Mouse (Mus musculus) cerebellum, postnatal 14 days (tissue): ENCODE data around the gene Rapgef5.
A peak's percentile ranks its signal among the peaks of the same experiment; 100 is the strongest.

Experiments
- DNase-seq, 2 experiments: peaks; one replicate each; pipeline ENCODE4 v3.0.0; 2021; ENCODE audit warnings: mixed read lengths in 2 of 2

Rapgef5 gene

GRCm38 (mm10) chr12:117678916-117679315, 162.6 kb downstream of the Rapgef5 start:
- no peak for DNase-seq

GRCm38 (mm10) chr12:117679795-117680194, 163.5 kb downstream of the Rapgef5 start:
- no peak for DNase-seq

- no peak for DNase-seq
Observed at GRCm38 (mm10) chr12:117681273-117681672, 165.0 kb downstream of the Rapgef5 start.

- no peak for DNase-seq
Observed at GRCm38 (mm10) chr12:117683377-117683776, 167.1 kb downstream of the Rapgef5 start.

- no peak for DNase-seq
Observed at GRCm38 (mm10) chr12:117683984-117684383, 167.7 kb downstream of the Rapgef5 start.

GRCm38 (mm10) chr12:117684788-117685187, 168.5 kb downstream of the Rapgef5 start:
- no peak for DNase-seq

GRCm38 (mm10) chr12:117685336-117685735, 169.1 kb downstream of the Rapgef5 start:
- DNase-seq: no peak

- no peak for DNase-seq
Observed at GRCm38 (mm10) chr12:117686732-117687131, 170.5 kb downstream of the Rapgef5 start.

- peak; percentile 71 to 72 for DNase-seq
Observed at GRCm38 (mm10) chr12:117688655-117689548, 172.6 kb downstream of the Rapgef5 start.

- DNase-seq: no peak
Observed at GRCm38 (mm10) chr12:117691336-117691735, 175.1 kb downstream of the Rapgef5 start.

- DNase-seq: no peak
Observed at GRCm38 (mm10) chr12:117692775-117693174, 176.5 kb downstream of the Rapgef5 start.

- no peak for DNase-seq
Observed at GRCm38 (mm10) chr12:117699950-117700665, 183.8 kb downstream of the Rapgef5 start.

GRCm38 (mm10) chr12:117700927-117701326, 184.6 kb downstream of the Rapgef5 start:
- no peak for DNase-seq

- DNase-seq: no peak
Observed at GRCm38 (mm10) chr12:117702291-117702690, 186.0 kb downstream of the Rapgef5 start.

GRCm38 (mm10) chr12:117702928-117703327, 186.6 kb downstream of the Rapgef5 start:
- DNase-seq: no peak

GRCm38 (mm10) chr12:117703413-117703812, 187.1 kb downstream of the Rapgef5 start:
- no peak for DNase-seq

- no peak for DNase-seq
Observed at GRCm38 (mm10) chr12:117705308-117705707, 189.0 kb downstream of the Rapgef5 start.

GRCm38 (mm10) chr12:117709280-117709679, 193.0 kb downstream of the Rapgef5 start:
- no peak for DNase-seq

- DNase-seq: no peak
Observed at GRCm38 (mm10) chr12:117712474-117712873, 196.2 kb downstream of the Rapgef5 start.

- no peak for DNase-seq
Observed at GRCm38 (mm10) chr12:117713616-117714015, 197.3 kb downstream of the Rapgef5 start.

GRCm38 (mm10) chr12:117720794-117721747, 204.8 kb downstream of the Rapgef5 start:
- DNase-seq: no peak

GRCm38 (mm10) chr12:117721748-117722150, 205.5 kb downstream of the Rapgef5 start:
- DNase-seq: no peak

- DNase-seq: no peak
Observed at GRCm38 (mm10) chr12:117725011-117725410, 208.7 kb downstream of the Rapgef5 start.
